Mouse (Mus musculus) layer of hippocampus, adult 2 months (tissue): ENCODE results near the gene D11Wsu47e. TPM values are rescaled to one million over a fixed set of nuclear protein-coding genes. Genes with fewer than 3 reads are reported as not detected.

Experiments used
- DNase-seq, 2 experiments: peaks; one replicate each; pipeline ENCODE4 v3.0.0; 2022; ENCODE audit warnings: low spot score in 2 of 2
- H3K27ac ChIP-seq: fragments of 200-600 bp; 2 replicates; pipeline ENCODE4 v1.8.1; 2022
- H3K4me3 ChIP-seq: fragments of 200-600 bp; 2 replicates; pipeline ENCODE4 v1.8.1; 2022; ENCODE audit warnings: mild to moderate bottlenecking
- CTCF ChIP-seq: fragments of 200-600 bp; conservative IDR thresholded peaks from 2 replicates; pipeline ENCODE4 v1.8.1; 2022; ENCODE audit warnings: antibody characterized with exemption, mild to moderate bottlenecking, moderate library complexity
- total RNA-seq, 2 experiments: library from RNA; stranded (reverse); gene quantifications; 2 replicates each; pipeline ENCODE4 v1.2.3; 2021

Gene D11Wsu47e
- total RNA-seq, 2 experiments from 2014 or later = 13.2 to 16.2 TPM

- H3K4me3 ChIP-seq = no peak overlapping the region
- no peak for TF ChIP-seq CTCF
- H3K27ac ChIP-seq = no peak overlapping the region
- no peak for DNase-seq
Measured at GRCm38 (mm10) chr11:113691851-113692250, 7.6 kb downstream of the D11Wsu47e start.

- H3K4me3 ChIP-seq = no peak overlapping the region
- no peak overlapping the region for H3K27ac ChIP-seq
- DNase-seq = no peak
- TF ChIP-seq CTCF = no peak
Measured at GRCm38 (mm10) chr11:113697571-113697970, 13.4 kb downstream of the D11Wsu47e start.

GRCm38 (mm10) chr11:113698013-113698545, 13.9 kb downstream of the D11Wsu47e start:
- H3K27ac ChIP-seq = no peak overlapping the region
- no peak for DNase-seq
- no peak overlapping the region for H3K4me3 ChIP-seq
- no peak for TF ChIP-seq CTCF

- DNase-seq = no peak
- H3K4me3 ChIP-seq = no peak overlapping the region
- H3K27ac ChIP-seq = no peak overlapping the region
- no peak for TF ChIP-seq CTCF
Measured at GRCm38 (mm10) chr11:113699643-113700042, 15.4 kb downstream of the D11Wsu47e start.

- peak; percentile 81 to 89 for DNase-seq
- H3K27ac ChIP-seq = peak overlapping the region; percentile 40; the same call in 1 of the 2 replicates
- no peak overlapping the region for H3K4me3 ChIP-seq
- TF ChIP-seq CTCF = peak; percentile 99
Measured at GRCm38 (mm10) chr11:113703758-113704157, 19.5 kb downstream of the D11Wsu47e start.

GRCm38 (mm10) chr11:113705966-113706652, 21.9 kb downstream of the D11Wsu47e start:
- no peak for DNase-seq
- Histone ChIP-seq H3K27ac (peak overlapping the region; percentile 5; the same call in 1 of the 2 replicates), H3K4me3 (no peak overlapping the region)
- no peak for TF ChIP-seq CTCF

- Histone ChIP-seq H3K27ac (no peak overlapping the region; the same call in 1 of the 2 replicates), H3K4me3 (no peak overlapping the region)
- no peak for TF ChIP-seq CTCF
- DNase-seq = no peak
Measured at GRCm38 (mm10) chr11:113708629-113709213, 24.5 kb downstream of the D11Wsu47e start.

- TF ChIP-seq CTCF = no peak
- no peak for DNase-seq
- H3K27ac ChIP-seq = no peak overlapping the region; the same call in 1 of the 2 replicates
- no peak overlapping the region for H3K4me3 ChIP-seq
Measured at GRCm38 (mm10) chr11:113709272-113709671, 25.1 kb downstream of the D11Wsu47e start.

GRCm38 (mm10) chr11:113709731-113710256, 25.6 kb downstream of the D11Wsu47e start, which contains the start of gene Cpsf4l:
TSS of gene Cpsf4l (minus strand) at chr11:113710017.
- H3K27ac ChIP-seq = peak within 1 kb of the TSS; percentile 77
- H3K4me3 ChIP-seq = no peak within 1 kb of the TSS; the same call in 1 of the 2 replicates
- no peak for TF ChIP-seq CTCF
- no peak for DNase-seq

GRCm38 (mm10) chr11:113710257-113710777, 26.1 kb downstream of the D11Wsu47e start:
- no peak for DNase-seq
- H3K27ac ChIP-seq = peak overlapping the region; percentile 77
- H3K4me3 ChIP-seq = no peak overlapping the region; the same call in 1 of the 2 replicates
- no peak for TF ChIP-seq CTCF

GRCm38 (mm10) chr11:113711061-113711460, 26.8 kb downstream of the D11Wsu47e start:
- Histone ChIP-seq H3K4me3 (no peak overlapping the region), H3K27ac (no peak overlapping the region)
- no peak for DNase-seq
- TF ChIP-seq CTCF = no peak

GRCm38 (mm10) chr11:113715078-113715674, 31.0 kb downstream of the D11Wsu47e start:
- peak; percentile 32 for TF ChIP-seq CTCF
- Histone ChIP-seq H3K4me3 (no peak overlapping the region), H3K27ac (no peak overlapping the region)
- DNase-seq = no peak

- no peak for DNase-seq
- Histone ChIP-seq H3K4me3 (no peak overlapping the region), H3K27ac (no peak overlapping the region)
- no peak for TF ChIP-seq CTCF
Measured at GRCm38 (mm10) chr11:113716132-113716531, 31.9 kb downstream of the D11Wsu47e start.
